Mouse (Mus musculus) midbrain, embryonic 13.5 days (tissue): Measurements from ENCODE around the gene Cd22. TPM values are rescaled to one million over a fixed set of nuclear protein-coding genes. Genes with fewer than 3 reads are reported as not detected.

Experiments used
- polyA plus RNA-seq: library from polyadenylated mRNA; unstranded; fragments of >200 nt; fragmentation: Nextera tagmentation; extraction: Ambion mirVana; gene quantifications from 2 replicates; pipeline ENCODE4 v1.2.1, GENCODE M21; 2015

Cd22 gene
- polyA plus RNA-seq, 1 experiment from 2014 or later, result not detected

Other genes with a start within 250 kb of the Cd22 start
- gene Etv2, start 244.5 kb downstream of the Cd22 start, polyA plus RNA-seq, result not detected in 2 replicates
- 130 and 153 TPM in 2 replicates for gene Rbm42, start 230.0 kb downstream of the Cd22 start, polyA plus RNA-seq
- gene Haus5, start 215.3 kb downstream of the Cd22 start, polyA plus RNA-seq, result 34.2 and 37.0 TPM in 2 replicates
- not detected in 2 replicates for gene Pmis2, start 208.7 kb downstream of the Cd22 start, polyA plus RNA-seq
- not detected in 2 replicates for gene 2200002J24Rik, start 181.4 kb downstream of the Cd22 start, polyA plus RNA-seq
- 0.62 and 1.3 TPM in 2 replicates for gene Atp4a, start 168.1 kb downstream of the Cd22 start, polyA plus RNA-seq
- 200 and 203 TPM in 2 replicates for gene Tmem147, start 150.8 kb downstream of the Cd22 start, polyA plus RNA-seq
- 1.1 and 2.2 TPM in 2 replicates for gene Gapdhs, start 136.7 kb downstream of the Cd22 start, polyA plus RNA-seq
- 2.3 TPM in 2 replicates for gene Sbsn, start 128.9 kb downstream of the Cd22 start, polyA plus RNA-seq
- 0.27 and 0.57 TPM in 2 replicates for gene Dmkn, start 116.6 kb downstream of the Cd22 start, polyA plus RNA-seq
- not detected in 2 replicates for gene Krtdap, start 92.4 kb downstream of the Cd22 start, polyA plus RNA-seq
- gene Ffar2, start 56.6 kb downstream of the Cd22 start, polyA plus RNA-seq, result 0.17 and 0.50 TPM in 2 replicates
- not detected in 2 replicates for gene Ffar3, start 24.2 kb downstream of the Cd22 start, polyA plus RNA-seq
- gene Ffar1, start 18.8 kb downstream of the Cd22 start, polyA plus RNA-seq, result not detected in 2 replicates
- 1.3 and 1.5 TPM in 2 replicates for gene Mag, start 34.5 kb upstream of the Cd22 start, polyA plus RNA-seq
- gene Hamp2, start 44.3 kb upstream of the Cd22 start, polyA plus RNA-seq, result not detected in 2 replicates
- not detected in 2 replicates for gene Hamp, start 63.7 kb upstream of the Cd22 start, polyA plus RNA-seq
- 24.2 and 27.6 TPM in 2 replicates for gene Usf2, start 76.5 kb upstream of the Cd22 start, polyA plus RNA-seq
- 13.5 and 16.1 TPM in 2 replicates for gene Lsr, start 93.1 kb upstream of the Cd22 start, polyA plus RNA-seq
- gene Fam187b, start 93.4 kb upstream of the Cd22 start, polyA plus RNA-seq, result 0.17 and 0.38 TPM in 2 replicates
- 10.3 and 11.7 TPM in 2 replicates for gene Fxyd5, start 162.1 kb upstream of the Cd22 start, polyA plus RNA-seq
- gene Fxyd7, start 171.1 kb upstream of the Cd22 start, polyA plus RNA-seq, result 49.2 and 50.8 TPM in 2 replicates
- gene Fxyd1, start 176.9 kb upstream of the Cd22 start, polyA plus RNA-seq, result 5.2 and 5.6 TPM in 2 replicates
- 0.16 and 0.30 TPM in 2 replicates for gene Lgi4, start 179.0 kb upstream of the Cd22 start, polyA plus RNA-seq
- 0.47 TPM in 1 of 2 replicates, not detected in the other for gene Fxyd3, start 196.4 kb upstream of the Cd22 start, polyA plus RNA-seq
- 0.18 and 0.59 TPM in 2 replicates for gene Hpn, start 234.9 kb upstream of the Cd22 start, polyA plus RNA-seq
- 1.2 and 2.7 TPM in 2 replicates for gene Scn1b, start 246.7 kb upstream of the Cd22 start, polyA plus RNA-seq